Mouse (Mus musculus) adrenal gland, postnatal 25 days (tissue): ENCODE data around the gene Grk6. TPM values are rescaled to one million over a fixed set of nuclear protein-coding genes. Genes with fewer than 3 reads are reported as not detected.

Experiments used
- DNase-seq: peaks from one replicate; pipeline ENCODE4 v3.0.0; 2021; ENCODE audit warnings: mixed read lengths
- total RNA-seq: library from RNA; stranded (reverse); gene quantifications from 2 replicates; pipeline ENCODE4 v1.2.3, GENCODE M21; 2021

Gene Grk6
- total RNA-seq, 1 experiment from 2014 or later, result 62.1 TPM

DNA sequence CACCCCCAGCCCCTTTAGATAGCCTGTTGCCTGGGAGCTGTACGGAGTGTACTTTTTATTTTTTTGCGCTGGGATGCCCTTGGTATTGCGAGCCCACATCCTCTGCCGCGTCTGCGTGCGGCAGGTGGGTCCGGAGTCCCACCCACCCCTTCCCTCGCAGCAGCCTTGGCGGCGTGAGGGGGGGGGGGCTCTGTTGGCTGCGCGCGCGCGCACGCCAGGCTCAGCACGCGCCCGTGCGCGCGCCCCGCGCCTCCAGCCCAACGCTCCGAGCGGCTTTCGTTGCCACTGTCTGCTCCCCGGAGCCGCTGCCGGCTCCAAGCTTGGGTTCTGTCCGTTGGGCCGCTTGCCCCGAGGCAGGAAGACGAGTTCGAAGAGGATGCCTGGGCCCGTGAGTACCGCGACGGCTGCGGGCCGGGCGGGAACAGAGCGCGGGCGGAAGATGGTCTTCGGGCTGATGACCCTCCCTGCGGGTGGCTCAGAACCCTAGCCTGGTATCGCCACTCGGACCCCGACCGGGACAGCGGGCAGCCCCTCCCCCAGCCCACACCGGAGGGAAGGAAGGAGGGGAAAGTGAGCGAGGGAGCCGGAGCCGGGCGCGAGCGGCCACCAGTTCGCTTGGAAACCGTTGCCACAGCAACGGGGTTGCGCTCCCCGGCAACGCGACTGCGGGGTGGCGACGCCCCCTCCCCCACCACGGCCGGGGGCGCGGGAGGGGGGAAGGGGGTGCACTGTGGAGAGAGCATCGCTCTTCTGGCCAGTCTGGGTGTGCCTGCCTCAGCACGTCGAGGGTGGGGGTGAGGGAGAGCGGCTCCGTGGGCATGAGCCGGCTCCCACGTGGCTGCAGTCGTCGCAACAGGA, 19.4 kb downstream of the Grk6 start, which contains the start of gene Prr7:
Prr7 (plus strand) TSS at position 241 of the 858 bp plus-strand sequence.
- peak; percentile 66 for DNase-seq

- DNase-seq, result peak; percentile 46
These were observed 20.3 kb downstream of the Grk6 start for GRCm38 (mm10) chr13:55465184-55465583.

DNA sequence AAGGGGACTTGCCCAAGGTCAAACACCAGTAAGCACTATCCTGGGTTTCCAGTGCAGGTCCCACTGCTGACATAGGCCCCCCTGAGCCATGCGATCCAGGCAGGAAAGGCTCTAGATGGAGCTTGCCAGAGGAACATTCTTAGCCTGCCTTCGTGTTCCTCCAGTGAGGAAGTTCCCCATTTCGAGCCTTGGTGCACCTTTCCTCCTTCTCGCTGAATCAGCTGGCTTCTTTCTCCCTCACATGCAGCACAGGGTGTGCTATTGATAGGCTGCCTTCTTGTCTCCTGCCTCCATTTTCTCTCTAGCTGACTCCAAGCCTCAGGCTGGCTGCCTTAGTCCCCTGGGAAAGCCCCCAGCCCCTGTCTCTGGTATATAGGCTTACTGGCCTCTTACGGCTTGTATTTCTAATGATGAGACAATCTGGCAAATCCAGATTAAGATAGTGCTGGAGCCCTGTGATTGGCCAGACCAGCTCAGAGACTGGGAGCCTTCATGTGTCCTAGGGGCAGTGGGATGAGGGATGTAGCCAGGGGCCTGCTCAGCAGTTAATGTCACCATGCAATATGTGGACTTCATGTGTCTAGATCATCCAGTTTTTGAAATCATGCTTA, 21.1 kb downstream of the Grk6 start:
- no peak for DNase-seq

GRCm38 (mm10) chr13:55468851-55469560, 24.1 kb downstream of the Grk6 start:
- DNase-seq, result peak; percentile 62

DNA sequence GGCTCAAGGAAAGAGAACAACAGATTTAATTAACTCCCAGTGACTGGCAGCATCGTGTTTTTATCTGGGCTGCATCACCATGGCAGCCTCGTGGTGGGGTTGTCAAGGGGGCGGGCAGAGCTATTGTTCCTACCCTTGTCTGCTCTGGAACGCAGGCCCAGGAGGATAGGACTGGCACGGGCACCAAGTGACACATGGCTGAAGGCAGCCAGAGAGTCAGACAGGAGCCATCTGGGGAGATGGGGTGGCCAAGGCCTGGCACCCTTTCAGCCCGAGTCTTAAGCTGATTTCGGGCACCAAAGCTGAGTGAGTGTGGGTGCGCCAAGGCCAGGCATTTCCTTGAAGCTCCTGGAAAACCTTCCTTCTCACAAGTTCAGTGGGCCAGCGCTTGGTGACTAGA, 25.5 kb downstream of the Grk6 start:
- peak; percentile 55 for DNase-seq

DNA sequence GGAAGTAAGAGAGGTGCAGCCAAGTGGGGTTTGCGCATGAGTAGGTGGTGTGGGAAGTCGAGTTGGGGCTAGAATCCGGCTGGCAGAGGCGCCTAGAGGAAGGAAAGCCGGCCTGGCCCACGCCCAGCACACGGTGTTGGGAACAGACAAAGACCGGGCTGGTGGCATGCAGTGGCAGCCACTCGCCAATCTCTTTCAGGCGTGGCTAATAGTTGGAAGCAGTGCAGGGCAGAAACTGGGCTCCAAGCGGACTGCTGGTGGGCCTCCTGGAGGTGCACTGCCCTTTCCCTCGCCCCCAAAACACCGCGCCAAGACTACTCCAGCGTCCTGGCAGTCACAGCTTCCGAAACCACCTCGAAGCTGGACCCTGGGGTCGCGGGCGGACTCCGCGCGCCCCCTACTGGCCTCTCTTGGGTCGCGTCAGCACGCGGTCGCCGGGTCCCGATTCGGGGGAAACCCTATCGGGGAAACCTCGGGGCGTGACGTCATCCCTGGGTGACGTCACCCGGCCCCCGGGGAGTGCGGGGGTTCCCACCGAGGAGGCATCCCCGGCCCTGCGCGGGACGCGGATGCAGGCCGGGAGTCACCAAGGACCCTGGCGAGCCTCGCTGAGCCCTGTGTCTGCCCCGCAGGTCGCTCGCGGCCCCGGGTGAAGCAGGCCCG, 26.4 kb downstream of the Grk6 start:
- peak; percentile 85 for DNase-seq

- DNase-seq, result no peak
These were observed 26.9 kb downstream of the Grk6 start for GRCm38 (mm10) chr13:55471819-55472131.

DNA sequence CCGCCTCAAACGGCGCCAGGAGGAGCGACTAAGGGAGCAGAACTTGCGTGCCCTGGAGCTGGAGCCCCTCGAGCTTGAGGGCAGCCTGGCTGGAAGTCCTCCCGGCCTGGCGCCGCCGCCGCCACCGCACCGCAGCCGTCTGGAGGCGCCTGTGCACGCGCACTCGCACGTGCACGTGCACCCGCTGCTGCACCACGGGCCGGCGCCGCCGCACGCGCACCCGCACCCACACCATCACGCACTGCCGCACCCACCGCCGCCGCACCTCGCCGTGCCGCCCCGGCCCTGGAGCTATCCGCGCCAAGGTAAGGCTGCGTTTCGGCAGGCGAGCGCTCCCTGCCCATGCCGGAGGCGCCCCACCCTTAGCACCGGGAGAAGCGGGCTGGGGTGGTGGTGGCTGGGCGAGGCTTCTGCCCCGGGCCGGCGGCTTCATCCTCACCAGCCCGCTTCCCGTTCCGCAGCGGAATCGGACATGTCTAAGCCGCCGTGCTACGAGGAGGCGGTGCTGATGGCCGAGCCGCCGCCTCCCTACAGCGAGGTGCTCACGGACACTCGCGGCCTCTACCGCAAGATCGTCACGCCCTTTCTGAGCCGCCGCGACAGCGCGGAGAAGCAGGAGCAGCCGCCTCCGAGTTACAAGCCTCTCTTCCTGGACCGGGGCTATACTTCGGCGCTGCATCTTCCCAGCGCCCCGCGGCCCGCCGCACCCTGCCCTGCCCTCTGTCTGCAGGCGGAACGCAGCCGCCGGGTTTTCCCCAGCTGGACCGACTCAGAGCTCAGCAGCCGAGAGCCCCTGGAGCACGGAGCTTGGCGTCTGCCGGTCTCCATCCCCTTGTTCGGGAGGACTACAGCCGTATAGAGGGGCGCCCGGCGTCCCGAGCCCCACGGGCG, 27.5 kb downstream of the Grk6 start:
- peak; percentile 59 for DNase-seq

GRCm38 (mm10) chr13:55473076-55473831, 28.4 kb downstream of the Grk6 start:
- no peak for DNase-seq

DNA sequence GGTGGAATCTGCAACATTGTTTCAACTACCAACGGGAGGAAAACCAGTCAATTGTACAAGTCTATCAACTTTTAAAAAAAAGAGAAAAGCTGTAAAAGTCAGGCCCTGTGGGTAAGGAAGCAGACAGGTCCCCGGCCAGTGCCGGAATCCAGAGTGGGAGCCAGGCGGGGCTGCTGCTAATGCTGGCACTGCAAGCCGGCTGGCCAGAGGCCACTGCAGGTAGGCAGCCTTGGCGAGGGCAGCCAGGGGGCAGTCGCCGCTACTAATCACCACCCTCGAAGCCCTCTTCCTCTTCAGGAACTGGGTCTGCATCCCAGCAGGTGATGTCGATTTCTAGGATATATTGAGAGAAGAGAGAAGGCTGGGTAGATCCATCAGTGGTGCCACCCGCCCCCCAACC, 29.1 kb downstream of the Grk6 start:
- no peak for DNase-seq

DNA sequence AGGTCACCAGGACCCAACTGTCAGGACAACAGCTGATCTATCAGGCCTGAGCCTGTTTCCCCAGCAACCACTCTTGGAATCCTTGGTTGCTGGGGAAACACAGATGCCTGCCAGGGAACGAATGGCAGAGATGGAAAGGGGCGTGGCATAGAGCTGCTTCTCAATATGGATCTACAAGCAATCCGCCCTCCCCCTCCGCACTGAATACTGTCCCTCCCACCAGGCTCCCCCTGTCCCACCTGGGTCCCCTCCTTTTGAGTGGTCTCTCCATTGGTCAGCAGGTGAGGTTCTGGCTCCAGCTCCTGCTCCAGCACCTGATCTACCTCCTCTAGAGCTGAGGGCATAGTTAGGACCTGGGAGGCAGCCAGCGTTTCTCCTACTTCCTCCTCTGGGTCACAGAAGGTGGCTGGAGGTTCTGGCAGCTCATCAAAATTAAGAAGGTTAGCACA, 29.8 kb downstream of the Grk6 start:
- DNase-seq, result no peak

DNA sequence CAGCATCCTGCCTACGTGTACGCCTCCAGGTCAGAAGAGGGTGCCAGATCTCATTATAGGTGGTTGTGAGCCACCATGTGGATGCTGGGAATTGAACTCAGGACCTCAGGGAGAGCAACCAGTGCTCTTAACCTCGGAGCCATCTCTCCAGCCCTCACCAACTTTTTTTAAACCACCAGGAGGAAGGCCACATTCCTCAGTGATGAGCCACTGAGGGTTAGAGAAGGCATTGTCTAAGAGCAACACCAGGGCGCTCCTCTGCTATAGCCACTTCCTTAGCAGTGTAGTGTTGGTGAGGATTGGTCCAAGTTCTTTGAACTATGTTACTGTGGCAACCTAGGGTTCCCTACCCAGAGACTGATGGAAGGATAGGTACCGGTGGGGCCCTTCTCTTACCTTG, 30.9 kb downstream of the Grk6 start:
- DNase-seq, result no peak

DNA sequence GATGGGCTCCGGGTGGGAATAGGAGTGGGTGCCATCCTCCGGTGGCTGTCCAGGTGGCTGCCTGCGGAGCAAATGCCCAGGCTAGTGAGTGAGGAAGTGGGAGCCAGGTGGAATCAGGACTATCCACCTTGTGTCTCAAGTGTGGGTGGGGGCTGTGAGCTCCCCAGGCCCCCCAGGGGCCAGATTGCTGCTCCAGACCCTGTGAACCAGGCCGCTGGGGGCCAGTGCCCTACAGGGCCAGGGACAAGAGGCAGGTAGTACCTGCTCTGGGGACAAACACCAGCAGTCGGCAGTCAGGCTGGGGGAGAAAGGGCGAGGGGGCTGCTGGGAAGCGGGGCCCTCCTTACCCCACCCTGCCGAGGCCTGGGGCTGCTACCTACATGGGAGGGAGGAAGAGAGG, 31.4 kb downstream of the Grk6 start:
- DNase-seq, result no peak

- no peak for DNase-seq
These were observed 32.6 kb downstream of the Grk6 start for GRCm38 (mm10) chr13:55477492-55477891.

- peak; percentile 52 for DNase-seq
These were observed 33.2 kb downstream of the Grk6 start for GRCm38 (mm10) chr13:55478036-55478435.

GRCm38 (mm10) chr13:55479008-55479407, 34.1 kb downstream of the Grk6 start:
- no peak for DNase-seq

- no peak for DNase-seq
These were observed 35.1 kb downstream of the Grk6 start for GRCm38 (mm10) chr13:55479929-55480328.

DNA sequence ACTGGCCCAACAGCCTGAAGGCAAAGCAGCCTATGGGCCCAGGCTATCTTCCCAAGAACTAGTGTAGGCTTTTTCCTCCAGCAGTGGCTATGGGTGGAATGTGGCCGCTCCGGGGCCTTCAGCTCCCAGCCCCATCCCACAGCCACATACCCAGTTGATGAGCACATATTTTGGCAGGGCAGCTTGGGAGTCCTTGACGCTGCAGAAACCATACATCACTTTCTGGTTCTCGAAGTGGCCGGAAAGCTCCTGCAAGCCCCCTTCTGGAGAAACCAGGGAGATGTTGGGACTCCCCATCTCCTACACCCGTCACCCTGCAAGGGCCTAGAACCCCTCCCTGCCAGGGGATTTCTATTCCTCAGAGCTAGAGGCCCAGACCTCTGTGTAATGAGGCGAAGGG, 37.7 kb downstream of the Grk6 start:
- DNase-seq, result peak; percentile 53

GRCm38 (mm10) chr13:55483071-55483470, 38.2 kb downstream of the Grk6 start:
- no peak for DNase-seq

GRCm38 (mm10) chr13:55483593-55483992, 38.7 kb downstream of the Grk6 start:
- DNase-seq, result no peak
